Mouse (Mus musculus): ENCODE data around the gene Gm21118.
"Not testable (repeated sequence)": the region's sequence is repeated elsewhere in the genome, so short reads cannot be mapped to it uniquely, and the experiment has no call there.

Gene Gm21118

DNA sequence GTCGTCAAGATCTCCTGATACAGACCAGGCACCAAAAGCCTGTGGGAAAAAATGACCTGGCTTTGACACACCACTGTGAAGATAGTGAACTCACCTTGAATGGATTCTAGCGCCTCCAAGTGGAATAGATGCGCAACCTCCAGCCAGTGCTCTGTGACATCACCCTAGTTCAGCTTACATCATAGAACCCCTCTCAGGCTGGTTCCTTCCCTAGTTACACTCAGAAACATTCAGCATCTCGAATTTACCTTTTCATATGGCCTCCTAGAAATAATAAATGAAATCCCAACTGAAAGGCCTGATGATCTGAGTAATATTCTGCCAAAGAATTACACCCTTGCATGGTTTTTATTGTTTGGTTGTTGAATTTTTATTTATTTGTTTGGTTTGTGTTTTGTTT lies at the start of gene Gm21118:
Gene Gm21118 (minus strand): TSS at position 101 of the 400 bp plus-strand sequence.
- in situ Hi-C loops (cut with MboI, MseI) = not testable (repeated sequence)

DNA sequence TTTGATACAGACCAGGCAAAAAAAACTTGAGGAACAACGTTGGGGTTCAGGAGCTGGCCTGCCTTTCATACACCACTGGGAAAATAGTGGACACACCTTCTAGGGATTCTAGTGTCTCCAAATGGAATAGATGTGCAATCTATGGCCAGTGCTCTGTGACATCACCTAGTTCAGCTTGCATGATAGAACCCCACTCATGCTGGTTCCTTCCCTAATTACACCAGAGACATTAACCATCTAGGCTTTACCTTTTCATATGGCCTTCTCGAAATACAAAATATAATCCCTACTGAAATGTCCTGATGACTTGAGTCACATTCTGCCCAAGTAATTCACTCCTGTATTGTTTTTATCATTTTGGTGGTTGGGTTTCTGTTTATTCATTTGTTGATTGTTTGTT lies 29.7 kb upstream of the Gm21118 start, which contains the start of the genes Gm29423 and Gm29644:
Gene Gm29423 (minus strand): TSS at position 101 of the 400 bp plus-strand sequence.
Gene Gm29644 (minus strand): TSS at position 157 of the 400 bp plus-strand sequence.
- in situ Hi-C loops (cut with MboI, MseI) = not testable (repeated sequence)

Data from T-helper 17 cell (primary cell).